Mouse (Mus musculus) gastrocnemius, adult 8-10 months (tissue): ENCODE measurements around the gene Rap1gds1. TPM values are rescaled to one million over a fixed set of nuclear protein-coding genes. Genes with fewer than 3 reads are reported as not detected.

Source experiments
- DNase-seq, 2 experiments: peaks; one replicate each; pipeline ENCODE4 v3.0.0; 2022; ENCODE audit warnings: low spot score in 2 of 2
- total RNA-seq, 4 experiments: library from RNA; stranded (reverse); gene quantifications; 2 replicates each; pipeline ENCODE4 v1.2.4; 2022

The Rap1gds1 gene
- total RNA-seq, 4 experiments from 2014 or later = 37.7 to 49.3 (median 41.0) TPM

DNA sequence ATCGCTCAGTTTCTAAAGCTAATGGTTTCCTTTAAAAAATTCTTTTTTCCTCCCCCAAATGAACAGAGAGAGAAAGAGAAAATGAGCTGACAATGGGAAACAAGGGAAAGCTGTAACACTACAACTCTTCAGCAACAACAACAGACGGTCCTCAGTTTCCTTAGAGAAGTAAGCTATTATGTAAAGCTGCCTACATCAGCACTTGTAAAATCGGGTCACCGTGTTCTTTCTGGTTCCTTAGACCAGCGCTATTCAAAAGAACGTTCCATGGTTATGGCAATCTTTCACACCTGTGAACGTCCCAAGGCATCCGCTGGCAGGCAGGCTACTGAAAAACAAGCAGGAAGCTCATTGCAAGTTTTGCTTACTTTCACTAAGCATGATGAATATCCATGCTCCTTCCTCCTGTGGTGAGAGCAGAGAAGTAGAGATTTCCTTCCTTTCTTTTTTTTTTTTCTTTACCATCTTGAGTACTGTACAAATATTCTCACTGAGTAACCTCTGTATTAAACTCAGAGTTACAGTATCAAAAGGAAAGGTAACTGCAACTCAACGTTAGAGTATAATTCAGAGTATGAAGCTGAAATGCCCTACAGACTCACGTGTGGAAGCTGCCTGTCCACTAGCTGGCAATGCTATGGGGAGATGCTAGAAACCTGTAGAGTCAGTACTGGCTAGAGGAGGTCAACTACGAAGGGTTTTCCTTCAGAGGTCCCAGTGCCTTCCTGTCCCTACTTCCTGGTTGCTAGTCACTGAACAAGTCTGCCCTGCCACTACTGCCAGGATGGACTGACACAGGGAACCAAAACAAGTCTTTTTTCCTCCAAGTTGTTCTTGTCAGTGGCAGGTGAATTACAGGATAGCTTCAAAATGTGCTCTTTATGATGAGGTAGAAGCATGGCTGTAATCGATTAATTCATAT lies 26.0 kb downstream of the Rap1gds1 start:
- no peak for DNase-seq

DNA sequence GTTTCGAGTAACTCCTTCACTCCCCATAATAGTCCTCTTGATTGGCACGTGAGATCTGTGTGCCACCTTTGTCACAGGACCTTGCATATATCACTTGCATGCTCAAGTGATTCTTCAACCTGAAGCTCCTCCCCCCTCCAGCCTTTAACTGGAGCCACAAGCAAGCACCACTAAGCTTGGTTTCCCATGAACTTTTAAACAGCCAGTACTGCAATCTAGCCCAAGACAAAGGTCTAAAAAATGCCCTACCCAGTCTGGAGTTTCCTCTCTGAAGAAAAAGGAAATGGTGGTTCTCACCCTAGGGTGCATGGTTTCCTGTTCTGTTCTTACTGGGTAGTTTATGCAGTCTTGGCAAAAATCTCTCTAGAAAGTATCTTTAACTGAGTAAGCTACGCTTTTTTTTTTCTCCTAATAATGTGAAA lies 32.6 kb downstream of the Rap1gds1 start:
- no peak for DNase-seq

DNA sequence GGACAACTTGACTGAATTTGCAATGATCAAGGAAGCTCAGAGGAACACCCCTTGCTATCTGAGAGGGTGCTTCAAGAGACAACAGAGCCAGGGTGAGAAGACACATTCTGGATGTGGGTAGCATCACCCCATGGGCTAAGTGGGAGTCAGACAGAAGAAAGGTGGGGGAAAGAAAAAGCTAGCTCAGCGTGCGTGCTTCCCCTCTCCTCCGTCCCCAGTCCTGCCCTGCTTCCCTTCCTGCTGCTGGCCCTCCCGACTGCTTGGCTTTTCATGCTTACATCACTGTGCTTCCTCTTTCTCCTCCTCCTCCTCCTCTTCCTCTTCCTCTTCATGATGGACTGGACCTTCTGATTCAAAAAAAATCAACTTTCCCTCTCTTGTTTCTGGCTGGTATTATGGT lies 33.1 kb downstream of the Rap1gds1 start:
- DNase-seq = no peak

DNA sequence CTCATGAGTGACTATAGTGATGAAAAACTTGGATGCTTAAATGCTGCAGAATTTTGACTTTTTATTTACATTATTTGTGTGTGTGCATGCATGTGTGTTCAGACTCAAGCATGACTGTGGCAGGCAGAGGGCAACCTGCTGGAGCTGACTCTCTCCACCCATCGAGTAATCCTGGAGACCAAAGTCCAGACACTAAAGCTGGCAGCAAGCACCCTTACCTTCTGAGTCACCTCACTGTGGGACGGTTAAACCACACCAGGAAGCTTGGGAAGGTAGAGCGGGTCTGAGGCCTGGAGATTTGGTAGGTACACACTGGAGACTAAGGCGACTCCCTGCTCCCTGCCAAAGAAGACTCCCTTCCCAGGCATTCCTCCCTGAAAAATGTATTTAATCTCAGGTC lies 38.0 kb downstream of the Rap1gds1 start:
- no peak for DNase-seq

DNA sequence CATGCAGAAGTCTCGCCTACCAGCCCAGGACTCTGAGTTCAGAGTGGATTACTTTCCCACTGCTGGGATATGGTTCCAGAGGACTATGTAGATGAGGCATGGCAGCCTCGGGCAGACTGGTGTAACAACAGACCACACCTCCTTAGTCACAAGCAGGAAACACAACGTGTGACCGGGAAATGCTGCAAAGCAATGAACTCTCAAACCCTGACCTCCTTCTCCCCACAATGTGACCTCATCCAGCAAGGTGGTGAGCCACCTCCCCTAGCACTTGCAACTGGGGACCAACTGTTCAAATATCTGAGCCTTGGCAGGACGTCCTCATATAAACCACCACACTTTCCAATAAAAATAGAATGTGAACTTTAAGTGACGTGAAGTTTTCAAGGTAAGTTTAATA lies 41.8 kb downstream of the Rap1gds1 start:
- DNase-seq = no peak

DNA sequence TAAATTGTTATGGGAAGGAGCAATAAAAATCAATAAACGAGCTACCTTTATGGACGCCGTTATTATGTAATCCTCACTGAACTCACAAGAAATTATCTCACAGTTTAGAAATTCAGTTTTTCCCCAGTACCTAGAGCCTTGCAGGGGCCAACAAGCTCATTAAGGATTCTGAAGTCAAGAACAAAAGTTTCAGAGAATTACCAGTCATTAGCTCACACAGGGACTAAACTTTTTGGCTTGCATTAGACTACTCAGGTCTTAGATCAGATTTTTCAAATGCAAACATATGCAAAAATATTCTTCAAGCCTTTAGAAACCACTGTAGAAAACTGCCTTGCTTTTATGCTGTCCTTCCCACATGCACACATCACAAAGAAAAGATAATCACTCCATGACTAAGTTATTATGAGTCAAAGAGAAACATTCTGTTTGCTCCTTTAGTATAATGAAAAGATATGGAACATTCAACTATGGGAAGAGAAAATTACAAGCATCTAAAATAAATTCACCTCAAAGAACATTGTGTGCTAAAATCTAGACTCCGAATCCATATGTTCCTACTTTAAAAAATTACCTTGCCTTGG lies 44.3 kb downstream of the Rap1gds1 start:
- DNase-seq = no peak

DNA sequence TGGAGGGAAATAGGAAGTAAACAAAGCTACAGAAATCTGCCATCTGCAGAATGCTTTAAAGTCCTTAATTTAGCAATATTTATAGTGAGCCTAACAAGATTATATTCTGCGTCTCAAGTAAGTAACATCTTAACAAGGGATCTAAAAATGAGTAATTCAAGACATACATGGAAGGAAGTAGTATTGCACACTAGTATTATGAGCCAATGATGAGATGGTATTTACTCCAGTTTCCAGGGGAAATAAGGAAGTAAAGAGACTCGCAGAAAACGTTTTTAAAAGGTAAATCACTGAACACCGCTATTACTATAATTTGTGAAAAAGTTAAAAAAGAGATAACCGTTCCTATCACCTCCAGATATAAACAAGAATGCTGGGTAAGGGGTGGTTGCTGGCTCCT lies 49.9 kb downstream of the Rap1gds1 start:
- no peak for DNase-seq

DNA sequence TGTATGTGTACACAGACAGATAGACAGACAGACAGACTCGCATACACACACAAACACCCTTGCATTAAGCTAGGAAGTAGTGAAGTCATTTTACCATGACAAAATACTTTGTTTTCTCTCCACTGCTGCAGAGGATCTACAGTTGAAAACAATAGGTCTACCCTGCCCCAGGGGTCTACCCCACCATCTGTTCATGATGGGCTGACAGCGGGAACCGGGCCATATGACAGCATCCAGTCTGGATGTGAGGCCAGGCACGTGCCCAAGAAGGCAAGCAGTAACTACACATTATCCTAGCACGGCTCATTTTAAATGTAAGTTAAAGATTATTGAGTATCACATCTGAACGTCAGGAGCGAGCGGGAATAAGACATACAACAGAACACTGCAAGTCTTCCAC lies 51.4 kb downstream of the Rap1gds1 start:
- DNase-seq = no peak

DNA sequence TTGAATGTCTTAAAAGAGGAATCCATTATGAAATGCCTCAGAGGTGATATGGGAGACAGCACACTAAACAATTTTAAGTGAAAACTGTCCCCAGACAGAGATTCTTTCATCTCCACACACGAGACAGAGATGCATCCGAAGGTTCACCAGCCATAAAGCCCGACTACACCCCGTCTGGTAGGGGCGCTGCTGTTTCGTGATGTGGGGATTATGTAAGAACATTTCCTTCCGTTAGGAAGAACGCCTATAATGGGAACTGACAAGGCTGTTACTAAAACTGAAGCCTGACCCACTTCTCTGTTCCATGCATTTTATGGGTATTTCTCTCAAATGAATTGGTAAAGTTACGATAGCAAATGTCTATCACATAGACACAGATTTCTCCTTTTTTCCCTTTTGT lies 62.6 kb downstream of the Rap1gds1 start:
- DNase-seq = no peak

DNA sequence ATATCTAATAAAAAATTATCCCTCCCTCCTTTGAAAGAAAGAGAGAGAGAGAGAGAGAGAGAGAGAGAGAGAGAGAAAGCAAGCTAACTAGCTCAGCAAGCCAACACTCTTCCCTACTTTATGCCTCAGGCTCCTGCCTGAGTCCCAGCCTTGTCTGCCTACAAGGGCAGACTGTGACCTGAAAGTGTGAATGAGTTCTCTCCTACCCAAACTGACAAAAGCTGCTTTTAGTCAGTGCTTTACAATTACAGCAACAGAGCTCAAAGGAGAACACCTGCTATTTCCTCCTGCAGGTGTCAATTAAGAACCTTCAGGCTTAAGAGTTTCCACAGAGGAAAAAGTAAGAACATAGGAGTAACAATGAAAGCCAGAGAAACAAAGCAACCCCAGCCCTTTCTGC lies 69.3 kb downstream of the Rap1gds1 start:
- DNase-seq = no peak

DNA sequence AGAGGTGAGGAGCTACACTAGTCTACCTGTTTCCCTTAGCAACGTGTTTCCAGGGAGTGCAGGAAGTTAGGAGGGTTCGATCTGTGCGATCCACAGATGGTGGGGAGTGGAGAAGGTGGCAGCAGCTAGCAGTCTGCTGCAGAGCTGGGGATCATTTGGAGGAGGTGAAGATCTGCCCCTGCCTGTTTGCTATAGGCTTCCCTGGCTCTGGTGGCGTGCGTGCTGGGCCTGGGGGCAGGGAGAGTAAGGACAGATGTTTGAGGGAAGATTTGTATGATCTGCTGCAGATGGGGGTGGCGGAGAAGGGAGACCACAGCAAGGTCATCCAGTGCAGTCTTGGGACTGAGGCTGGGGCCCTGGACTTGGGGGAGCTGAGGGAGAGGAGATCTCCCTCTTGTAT lies 72.2 kb downstream of the Rap1gds1 start:
- DNase-seq = no peak

DNA sequence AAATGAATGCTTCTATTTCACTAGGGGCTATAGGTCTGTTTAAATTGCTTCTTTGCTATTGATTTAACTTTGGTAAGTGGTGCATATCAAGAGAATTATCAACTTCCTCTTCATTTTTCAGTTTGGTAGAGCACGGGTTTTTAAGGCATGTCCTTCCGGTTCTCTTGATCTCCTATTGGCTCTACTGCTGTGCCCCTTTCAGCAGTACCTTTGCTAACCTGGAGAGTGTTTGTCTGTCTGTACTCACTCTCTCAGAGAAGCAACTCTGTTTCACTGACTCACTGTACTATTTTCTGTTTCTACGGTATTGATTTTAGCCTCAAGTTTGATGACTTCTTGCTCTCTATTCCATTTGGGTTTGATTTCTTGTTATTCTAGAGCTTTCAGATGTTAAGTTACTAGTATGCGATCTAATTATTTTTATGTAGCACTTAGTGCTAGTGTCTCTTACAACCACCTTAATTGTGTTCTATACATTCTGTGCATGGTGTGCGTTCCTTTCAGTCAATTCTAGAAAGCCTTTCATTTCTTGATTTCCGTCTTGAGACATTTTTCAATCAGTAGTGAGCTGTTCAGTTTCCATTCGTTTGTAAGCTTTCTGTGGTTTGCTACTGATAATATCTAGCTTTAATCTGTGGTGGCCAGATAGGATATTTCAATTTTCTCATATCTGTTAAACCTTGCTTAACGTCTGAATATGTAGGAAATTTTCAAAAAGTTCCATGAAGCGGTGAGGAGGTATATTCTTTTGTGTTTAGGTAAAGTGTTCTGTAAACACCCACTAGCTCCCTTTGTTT lies 74.7 kb downstream of the Rap1gds1 start:
- no peak for DNase-seq

DNA sequence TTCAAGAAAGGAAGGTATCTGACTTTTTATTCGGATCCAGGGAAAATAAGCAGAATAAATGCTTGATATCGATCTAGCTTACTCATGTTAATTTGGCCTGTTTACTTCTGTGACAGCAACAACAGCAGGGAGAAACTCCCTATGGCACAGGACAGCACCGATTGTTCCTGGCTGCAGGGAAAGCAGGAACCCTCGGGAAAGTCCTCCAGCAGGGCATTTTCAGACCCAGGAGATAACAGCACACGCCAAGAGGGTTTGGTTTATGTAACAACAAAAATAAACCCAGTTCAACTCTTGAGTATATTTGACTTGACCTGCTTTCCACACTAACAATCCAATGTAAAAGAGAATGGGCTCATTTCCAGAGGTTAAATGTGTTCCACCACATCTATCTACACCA lies 81.5 kb downstream of the Rap1gds1 start:
- DNase-seq = no peak

DNA sequence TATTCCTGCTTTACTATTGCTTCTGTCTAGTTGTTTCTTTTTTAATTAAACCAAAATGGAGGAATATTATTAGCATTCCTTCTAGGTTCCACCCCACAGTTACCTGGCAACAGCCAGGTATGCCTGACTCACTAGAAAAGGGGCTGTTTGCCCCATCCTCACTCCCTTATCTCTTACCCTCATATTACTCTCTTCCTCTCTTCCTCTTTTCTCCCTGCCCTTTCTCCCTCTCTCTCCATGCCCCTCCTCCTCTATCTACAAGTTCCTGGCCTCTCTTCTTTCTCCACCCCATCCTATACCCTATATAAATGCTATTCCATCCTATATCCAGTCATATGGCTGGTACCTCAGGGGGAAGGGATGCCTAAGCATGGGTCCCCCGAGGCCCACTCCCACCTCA lies 83.6 kb downstream of the Rap1gds1 start:
- no peak for DNase-seq

DNA sequence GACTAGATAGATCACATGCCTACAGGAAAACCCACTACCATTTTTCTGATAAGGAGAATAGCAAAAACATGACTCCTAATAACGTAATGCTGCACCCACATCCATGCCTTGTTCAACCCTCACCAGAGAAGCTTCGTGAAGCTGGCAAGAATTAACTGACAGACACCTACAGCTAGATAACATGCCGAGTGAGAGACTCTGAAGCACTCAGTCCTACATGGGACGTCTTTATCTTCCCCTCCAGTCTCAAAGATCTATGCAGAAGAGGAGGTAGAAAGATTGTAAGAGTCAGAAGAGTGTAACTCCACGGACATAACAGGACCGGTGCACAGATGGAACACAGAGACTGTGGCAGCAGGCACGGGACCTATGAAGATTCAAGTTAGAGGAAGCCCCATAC lies 85.9 kb downstream of the Rap1gds1 start:
- DNase-seq = no peak

DNA sequence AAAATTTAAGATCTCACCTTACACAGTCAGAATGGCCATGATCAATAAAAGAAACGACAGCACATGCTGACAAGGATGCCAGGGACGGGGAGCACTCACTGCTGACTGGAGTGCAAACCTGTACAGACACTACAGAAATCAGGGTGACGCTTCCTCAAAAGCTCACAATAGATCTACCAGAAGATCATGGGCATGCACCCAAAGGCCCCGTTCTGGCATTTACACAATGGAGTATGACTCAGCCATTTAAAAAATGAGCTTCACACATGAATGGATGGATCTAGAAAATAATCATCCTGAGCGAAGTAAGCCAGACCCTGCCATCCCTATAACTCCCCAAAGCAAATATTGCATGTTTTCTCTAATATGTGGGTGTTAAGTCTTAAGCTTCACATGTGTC lies 87.0 kb downstream of the Rap1gds1 start:
- no peak for DNase-seq

DNA sequence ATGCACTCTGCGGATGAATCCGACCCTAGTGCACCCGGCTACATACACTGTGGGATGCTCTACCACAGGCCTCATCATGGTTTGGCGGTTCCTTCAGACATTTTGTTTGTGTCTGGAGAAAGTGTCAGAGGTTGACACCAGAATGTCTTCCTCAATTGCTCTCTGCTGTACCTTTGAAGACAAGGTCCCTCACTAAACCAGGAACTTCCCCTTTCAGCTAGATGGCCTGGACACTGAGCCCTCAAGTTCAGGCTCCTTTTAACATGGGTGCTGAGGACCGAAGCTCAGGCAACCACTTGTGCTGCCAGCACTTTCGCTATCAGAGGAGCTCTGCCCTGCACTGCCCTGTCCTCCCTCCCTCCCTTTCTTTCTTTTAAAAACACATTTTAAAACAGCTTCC lies 92.8 kb downstream of the Rap1gds1 start:
- no peak for DNase-seq

DNA sequence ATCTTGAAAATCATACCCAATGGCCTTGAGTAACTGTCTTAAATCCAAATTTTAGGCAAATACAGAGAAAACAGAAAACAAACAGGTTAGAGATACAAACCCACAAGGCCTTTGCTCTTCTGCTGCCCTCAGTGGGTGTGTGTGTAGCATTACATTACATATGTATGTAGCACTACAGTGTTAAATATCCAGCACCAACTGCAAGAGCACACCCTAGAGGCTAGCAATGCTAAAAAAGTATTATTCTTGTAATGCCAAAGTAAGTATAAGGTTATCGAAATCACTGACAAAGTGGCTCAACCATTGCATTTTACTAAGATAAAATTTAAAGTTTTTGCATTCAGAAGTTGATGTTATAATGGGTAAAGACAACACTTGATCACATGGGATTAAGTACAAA lies 97.6 kb downstream of the Rap1gds1 start:
- DNase-seq = no peak

DNA sequence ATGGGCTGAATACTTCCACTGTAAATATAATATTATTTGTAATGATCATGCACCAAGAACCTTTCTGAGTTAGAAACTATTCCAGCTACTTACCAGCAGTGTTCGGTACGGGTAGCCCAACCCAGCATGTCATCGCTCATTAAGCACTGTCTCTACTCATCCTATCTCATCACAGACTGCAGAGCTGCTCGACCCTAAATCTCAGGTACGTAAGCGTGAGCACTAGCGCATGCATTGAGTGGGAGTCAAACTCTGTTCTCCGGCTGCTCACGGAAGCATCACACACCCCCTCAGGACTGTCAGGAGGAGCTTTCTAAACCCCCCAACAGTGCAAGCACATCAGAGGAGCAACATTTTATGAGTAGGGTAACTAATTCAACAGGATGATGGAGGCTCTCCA lies 107.4 kb downstream of the Rap1gds1 start:
- DNase-seq = no peak

DNA sequence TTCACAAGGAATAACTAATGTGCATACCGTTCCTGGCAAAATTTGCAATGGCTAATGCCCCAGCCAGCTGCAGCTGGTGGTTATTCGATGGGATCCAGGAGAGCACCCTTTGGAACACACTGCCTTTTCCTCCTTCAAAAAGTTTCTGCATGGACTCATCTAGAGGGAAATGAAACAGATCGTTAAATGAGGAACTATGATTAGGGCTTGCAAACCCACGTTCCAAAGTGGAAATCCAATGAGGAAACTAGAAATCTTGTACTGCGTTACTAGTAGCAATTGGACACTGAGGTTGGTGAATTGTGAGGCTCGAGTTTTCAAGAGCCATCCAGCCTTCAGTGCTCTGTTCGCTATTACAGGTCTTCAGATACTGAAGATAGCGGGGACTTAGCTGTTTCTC lies 116.5 kb downstream of the Rap1gds1 start:
- no peak for DNase-seq

DNA sequence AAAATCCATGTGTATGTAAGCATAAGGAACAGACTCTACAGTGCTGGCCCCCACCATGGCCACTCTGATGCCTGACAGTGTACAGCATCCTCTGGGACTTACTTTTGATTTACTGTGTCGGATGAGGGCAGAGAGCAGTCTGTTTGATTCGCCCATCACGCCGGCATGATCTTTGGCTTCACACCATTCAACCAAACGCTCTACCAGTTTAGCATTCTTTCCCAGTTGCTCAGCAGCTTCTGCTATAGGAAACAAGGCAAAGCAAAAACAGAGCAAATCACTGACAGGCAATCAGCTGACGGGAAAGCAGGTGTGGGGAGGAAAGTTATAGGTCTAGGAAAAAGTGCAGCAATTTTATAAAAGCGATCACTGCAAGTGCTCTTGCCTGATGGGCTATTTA lies 119.8 kb downstream of the Rap1gds1 start:
- DNase-seq = no peak

DNA sequence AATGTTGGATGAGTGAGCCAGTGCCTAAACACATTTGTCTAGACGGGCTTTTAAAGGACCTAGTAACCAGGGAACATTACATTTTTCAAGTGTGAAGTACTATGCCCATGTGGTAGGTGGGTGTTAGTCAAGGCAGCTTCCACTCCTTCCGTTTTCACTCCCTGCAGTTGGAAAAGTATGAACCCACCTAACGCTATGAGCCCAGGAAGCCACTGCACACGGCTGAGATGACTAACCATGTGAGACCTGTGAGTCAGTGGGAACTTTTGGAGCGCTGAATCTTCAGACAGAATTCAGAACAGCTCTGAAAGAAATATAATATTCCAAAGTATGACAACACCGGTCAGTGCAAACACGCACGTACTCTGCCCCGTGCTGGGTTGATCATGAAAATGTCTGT lies 125.9 kb downstream of the Rap1gds1 start:
- no peak for DNase-seq
